Mouse (Mus musculus) brain, embryonic 14.5 days (tissue): ENCODE data around the gene Exoc3l4. TPM values are rescaled to one million over a fixed set of nuclear protein-coding genes. Genes with fewer than 3 reads are reported as not detected.

Experiments used
- DNase-seq: peaks from one replicate; pipeline ENCODE4 v3.0.0-alpha.2; 2011; ENCODE audit warnings: low read depth
- CTCF ChIP-seq: fragments of 200-500 bp; IDR thresholded peaks from 2 replicates; pipeline ENCODE4 v1.5.1; 2012; ENCODE audit warnings: inconsistent platforms, mild to moderate bottlenecking, moderate library complexity, borderline replicate concordance; ENCODE audit not compliant: insufficient read depth, insufficient read length; ENCODE audit errors: extremely low read depth
- POLR2A ChIP-seq: fragments of 200-500 bp; IDR thresholded peaks from 2 replicates; pipeline ENCODE4 v1.6.1; 2012; ENCODE audit warnings: mild to moderate bottlenecking, inconsistent platforms, borderline replicate concordance; ENCODE audit not compliant: poor library complexity, insufficient read depth, insufficient read length, severe bottlenecking; ENCODE audit errors: extremely low read depth
- polyA plus RNA-seq: library from polyadenylated mRNA; depleted of rRNA; stranded (reverse); fragments of >200 nt; gene quantifications from 2 replicates; pipeline ENCODE4 v1.2.3, GENCODE M21; 2012

Exoc3l4 gene
- polyA plus RNA-seq, 1 experiment, result 3.5 TPM

DNA sequence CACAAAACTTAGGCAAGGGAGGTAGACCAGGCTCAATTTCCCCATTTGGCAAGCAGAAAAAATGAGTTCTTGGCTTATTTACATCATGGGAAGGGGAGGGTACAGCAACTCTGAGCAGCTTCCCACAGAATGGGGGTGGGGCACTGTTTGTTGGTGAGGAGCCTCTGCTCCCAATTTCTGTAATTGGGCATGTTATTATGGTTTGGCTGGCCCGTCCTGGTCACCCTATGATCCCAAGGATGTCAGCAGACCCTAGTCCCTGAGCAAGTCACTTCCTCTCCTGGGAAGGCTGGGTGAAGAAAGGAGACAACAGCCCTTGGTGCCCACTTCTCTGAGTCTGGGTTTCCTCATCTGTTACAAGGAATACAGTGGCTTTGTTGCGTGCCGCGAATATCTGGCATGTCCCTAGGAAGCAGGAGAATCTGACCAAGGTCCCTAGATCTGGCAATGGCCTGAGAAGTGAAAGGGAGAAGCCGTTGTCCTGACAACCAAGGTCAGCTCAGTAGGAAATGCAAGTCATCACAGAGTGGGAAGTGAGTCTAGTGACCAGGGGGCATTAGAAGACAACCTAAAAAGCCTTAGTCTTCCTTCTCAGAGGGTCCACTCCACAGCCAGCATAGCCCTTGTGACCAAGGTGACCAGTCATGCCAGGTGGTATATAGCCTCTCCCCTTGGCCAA, 20.5 kb downstream of the Exoc3l4 start:
- no peak for TF ChIP-seq CTCF
- TF ChIP-seq POLR2A, result no peak
- DNase-seq, result no peak

DNA sequence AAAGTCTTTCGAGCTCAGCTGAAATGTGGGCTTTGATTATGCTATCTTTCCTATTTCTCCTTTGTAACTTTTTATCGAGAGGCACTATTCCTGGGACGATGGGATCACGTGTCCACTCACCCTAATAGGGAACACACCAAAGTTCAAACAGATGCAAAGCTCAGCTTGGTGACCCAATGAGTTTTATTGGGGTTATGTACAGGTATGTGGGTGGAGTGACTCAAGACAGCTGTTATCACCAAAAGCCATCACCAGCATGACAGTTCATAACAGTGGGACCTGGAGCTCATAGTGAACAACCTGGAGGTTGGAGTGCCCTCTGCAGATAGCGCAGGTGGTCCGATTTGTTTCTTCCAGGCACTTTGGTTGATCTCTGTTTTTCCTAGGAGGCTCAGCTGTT, 22.0 kb downstream of the Exoc3l4 start:
- no peak for TF ChIP-seq POLR2A
- no peak for TF ChIP-seq CTCF
- DNase-seq, result no peak

DNA sequence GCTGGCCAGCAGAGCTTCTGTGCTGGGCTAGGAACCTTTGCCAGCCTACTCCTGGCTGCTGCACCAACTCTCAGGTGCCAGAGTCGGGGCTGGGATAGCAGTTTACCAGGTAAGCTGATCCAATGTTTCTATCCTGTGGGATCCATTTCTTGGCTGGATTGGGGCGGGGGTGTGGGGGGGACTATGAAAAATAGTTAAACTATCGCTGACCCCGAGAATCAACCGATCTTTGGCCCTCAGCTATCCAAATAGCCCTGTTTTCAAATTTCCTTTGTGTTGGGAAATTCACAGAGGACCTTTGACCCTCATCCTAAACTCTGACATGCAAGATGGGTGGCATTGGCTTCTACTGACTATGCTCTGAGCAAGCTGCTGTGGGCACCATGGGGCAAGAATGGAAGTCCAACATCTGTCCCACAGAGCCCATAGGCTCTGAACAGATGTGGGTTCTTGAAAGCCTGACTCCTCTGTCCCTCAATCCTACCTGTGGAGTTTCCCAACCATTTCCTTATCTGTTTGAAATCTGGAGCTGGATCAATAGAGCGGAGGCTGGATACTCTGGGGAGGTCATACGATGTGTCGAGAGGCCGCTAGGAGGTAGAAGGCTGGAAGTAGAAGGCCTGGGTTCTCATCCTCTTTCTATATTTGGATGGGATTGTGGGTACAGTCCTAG, 24.0 kb downstream of the Exoc3l4 start:
- DNase-seq, result no peak
- TF ChIP-seq CTCF, result no peak

DNA sequence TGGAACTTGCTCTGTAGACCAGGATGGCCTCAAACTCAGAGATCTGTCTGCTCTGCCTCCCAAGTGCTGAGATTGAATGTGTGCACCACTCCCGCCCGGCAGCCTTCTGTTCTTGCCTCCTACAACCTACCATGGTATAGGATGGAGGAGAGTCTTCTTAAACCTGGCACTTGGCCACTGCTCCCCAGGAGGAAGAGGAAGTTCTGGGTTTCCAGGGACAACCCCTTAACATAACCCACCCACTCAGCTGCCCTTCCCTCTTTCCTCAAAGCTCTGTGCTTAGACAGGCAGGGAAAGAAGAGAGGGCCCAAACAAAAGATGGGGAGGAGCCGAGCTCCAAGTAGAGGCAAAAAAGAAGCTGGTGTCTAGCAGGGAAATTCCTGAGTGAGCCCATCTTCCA, 24.7 kb downstream of the Exoc3l4 start:
- no peak for DNase-seq
- TF ChIP-seq POLR2A (no peak), CTCF (no peak)

DNA sequence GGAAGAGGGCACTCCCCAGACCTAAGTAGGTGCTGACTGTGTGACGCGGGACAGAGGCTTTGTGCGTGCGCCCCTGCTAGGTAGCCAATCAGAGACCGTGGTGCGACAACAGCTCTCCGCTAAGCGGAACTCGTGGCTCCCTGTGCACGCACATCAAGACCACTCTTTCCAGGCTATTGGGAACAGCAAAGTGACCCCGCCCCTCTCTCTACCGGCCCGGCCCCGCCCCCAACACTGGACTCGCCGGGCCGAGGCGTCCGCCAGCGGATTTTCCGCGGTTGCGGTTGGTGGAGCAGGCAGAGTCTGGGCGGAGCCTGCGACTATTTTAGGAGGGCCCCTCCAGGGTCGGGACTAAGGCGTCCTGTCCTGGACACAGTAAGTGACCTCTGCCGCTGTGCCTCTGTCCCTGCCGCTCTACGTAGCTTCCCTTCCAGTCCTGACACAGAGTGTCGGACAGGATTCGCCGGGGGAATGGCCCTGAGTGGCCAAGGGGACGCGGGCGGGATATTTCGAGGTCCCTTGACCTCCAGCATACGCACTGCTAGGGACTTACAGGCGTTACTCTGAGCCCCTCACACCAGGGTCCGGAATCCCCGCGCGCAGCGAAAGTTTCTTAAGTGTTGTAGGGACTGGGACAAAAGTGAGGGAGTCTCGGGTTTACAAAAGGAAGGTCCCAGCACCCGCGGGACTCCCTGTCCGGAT, 25.6 kb downstream of the Exoc3l4 start, which contains the start of gene Tnfaip2:
TSS of gene Tnfaip2 (plus strand) at position 161 of the 702 bp plus-strand sequence.
- peak; percentile 62 for DNase-seq
- no peak for TF ChIP-seq POLR2A
- TF ChIP-seq CTCF, result no peak

DNA sequence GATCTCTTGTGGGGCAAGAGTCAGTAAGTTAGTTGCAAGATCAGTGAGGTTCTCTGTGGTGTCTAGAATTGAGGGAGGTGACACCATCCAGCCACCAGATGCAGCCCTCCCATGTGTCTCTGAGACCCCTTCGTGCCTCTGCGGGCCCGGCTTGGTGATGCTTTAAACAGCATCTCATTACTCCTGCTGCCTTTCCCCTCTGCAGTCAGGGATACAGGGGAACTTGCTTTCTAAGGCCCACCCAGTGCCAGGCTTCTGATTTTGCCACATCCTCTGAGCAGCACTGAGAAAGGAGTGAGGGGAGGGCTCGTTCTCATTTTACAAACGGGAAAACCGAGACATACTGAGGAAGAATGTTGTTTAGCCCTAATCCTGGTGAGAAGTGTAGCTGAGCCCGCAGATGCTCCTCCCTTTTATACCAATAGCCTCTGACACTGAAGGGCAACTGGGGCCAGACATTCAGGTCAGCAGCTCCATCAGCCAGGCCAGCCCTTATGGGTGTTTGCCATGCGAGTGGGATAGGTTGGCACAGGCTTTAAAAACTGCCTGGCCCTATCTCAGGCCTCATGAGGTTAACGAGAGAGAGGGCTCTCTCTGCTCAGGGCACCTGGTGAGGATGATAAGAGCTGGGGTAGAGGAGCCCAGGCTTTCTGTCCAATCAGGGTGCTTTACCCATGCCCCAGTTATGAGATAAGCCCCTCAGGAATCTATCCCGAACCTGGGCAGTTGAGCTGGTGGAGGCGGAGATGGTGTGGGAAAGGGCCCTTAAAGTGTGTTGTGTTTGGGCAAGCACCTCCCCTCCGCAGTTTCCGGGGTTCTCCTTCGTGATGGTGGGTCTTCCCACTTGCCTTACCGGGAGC, 26.4 kb downstream of the Exoc3l4 start:
- no peak for TF ChIP-seq CTCF
- TF ChIP-seq POLR2A, result no peak
- no peak for DNase-seq

DNA sequence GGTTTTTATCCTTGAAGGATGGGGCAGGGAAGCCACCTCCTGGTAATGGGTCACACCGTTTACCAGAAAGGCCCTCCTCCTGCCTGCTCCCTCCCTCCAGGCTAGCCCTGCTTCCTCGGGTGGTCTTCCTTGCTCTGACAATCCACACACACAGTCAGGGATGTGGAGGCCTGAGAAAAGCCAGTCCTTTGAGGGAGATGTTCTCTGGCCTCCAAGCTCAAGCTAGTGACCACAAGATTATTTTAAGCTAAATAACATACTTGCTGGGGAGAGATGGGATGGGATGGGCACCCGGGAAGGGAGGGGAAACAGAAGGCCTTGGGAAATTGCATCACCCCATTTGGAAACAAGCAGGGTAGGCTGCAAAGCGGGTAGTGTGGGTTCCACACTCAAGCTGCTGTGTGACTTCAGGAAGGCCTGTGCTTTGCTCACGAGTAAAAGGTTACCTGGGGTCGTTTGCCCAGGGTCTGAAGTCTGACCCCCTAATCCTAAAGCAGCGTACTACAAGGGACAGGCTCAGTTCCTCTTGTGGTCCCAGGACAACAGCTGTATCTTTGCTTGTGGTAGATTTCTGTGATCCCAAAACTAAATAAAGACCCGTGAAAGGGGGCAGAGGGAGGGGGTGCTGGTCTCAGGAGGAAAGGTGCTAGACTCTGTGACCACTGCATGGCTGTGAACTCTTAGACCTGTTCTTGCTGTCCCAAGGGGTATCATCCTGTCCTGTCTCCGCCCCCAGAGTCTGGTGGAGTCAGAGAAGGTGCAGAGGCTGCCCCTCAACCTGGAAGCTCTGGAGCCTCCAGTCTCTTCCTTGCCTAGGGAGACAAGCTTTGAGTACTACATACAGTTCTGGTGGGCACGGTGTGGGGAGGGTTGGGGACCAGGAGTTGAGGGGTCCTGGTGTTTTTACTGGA, 27.4 kb downstream of the Exoc3l4 start:
- DNase-seq, result no peak
- no peak for TF ChIP-seq CTCF

DNA sequence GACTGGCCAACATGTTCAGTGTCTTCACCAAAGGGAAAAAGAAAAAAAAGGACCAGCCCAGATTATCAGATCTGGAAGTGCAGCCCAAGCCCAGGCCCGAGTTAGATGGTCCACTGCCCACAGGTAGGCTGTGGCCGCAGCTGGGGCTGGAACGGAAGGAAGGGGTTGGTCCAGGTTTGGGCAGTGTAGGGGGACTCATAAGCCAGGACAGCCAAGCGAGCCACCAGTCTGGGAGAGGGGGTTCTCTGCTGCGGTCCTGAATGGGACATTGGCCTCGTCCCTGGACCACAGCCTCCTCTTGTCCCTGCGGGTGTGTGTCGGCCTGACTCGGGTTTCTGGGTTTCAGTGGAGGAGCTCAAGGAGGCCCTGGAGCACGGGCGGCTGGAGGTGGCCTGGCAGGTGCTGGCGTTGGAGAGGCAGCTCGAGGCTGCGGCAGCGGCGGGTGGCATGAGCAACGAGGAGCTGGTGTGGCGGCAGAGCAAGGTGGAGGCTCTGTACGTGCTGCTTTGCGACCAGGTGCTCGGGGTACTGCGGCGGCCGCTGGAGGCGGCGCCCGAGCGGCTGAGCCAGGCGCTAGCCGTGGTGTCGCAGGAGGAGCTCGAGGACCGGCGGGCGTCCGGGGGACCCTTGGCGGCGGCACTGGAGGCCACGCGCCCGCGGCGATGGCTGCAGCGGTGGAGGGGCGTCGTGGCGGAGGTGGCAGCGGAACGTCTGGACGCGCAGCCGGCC, 28.5 kb downstream of the Exoc3l4 start:
- no peak for DNase-seq
- TF ChIP-seq CTCF (no peak), POLR2A (no peak)

DNA sequence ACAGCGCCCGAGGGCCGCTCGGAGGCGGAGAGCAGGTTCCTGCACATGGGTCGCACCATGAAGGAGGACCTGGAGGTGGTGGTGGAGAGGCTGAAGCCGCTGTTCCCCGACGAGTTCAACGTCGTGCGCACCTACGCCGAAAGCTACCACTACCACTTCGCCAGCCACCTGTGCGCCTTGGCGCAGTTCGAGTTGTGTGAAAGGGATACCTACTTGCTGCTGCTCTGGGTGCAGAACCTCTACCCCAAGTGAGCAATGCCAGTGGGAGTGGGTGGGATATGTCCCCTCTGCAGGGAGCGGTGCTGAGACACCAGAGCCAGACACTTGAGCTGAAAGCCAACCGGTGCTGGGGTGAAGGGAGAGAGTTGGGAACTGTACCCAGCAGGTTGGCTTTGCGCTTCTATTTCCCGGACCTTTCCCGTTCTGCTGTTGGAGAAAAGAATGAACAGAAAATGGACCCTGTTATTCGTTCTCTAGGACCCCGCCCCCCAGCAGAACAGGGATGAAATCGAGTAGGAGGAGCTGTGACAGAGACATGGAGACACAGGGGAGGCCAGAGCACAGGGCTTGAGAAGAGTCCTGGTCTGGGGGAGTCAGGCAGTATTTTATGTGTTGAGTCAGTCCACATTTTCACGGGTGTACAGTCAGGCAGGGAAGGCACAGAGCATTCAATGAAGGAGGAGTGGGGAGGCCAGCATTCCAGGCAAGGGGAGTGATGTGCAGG, 29.2 kb downstream of the Exoc3l4 start:
- no peak for DNase-seq
- TF ChIP-seq POLR2A (no peak), CTCF (no peak)
